10 mouse cellular contexts compared by ENCODE assay signal in genomic region chr3:121700364-121700952, GRCm38 (mm10). TPM values are rescaled to one million over a fixed set of nuclear protein-coding genes. Genes with fewer than 3 reads are reported as not detected.
DNase-seq lines count a peak whose midpoint lies in the region; ATAC-seq lines count a peak whose summit lies in the region.
"Had no signal": no experiment of that assay in that cellular context is flagged by ENCODE, and none has a peak within 500 bp of the region (broad histone marks: within the 10 kb centered on the region; RNA-seq: fewer than 3 reads in every experiment).

No protein-coding gene starts in this region.

- peaks cover 5% of the 10 kb centered on the region for H3K4me1 ChIP-seq in hindbrain, embryonic 11.5 days (replicated peaks; ENCODE audit: control insufficient read depth, insufficient read depth, low read length)

- DNase-seq in 3T3-L1 (ENCODE audit: low read depth, low spot score): peak; percentile 23
- peak; percentile 75 for DNase-seq in embryo, embryonic 10 days (ENCODE audit: low spot score)
- DNase-seq in hindbrain, embryonic 11.5 days (ENCODE audit: low spot score): peak; percentile 75
- peak; percentile 78 for DNase-seq in mesoderm, embryonic 11.5 days (ENCODE audit: low read depth, low spot score)
- no peak for DNase-seq in adrenal gland, postnatal 4 days (ENCODE audit: low spot score in 2 of 2)
- no peak for DNase-seq in testis, postnatal 14 days (ENCODE audit: low spot score)
- no peak for DNase-seq in gastrocnemius, adult 18-20 months (ENCODE audit: low spot score)

- WGBS in hindbrain, embryonic 11.5 days: 15% methylated on average over 8 of the region's 8 CpGs

- no peaks in the 10 kb centered on the region for H3K36me3 ChIP-seq in hindbrain, embryonic 11.5 days (ENCODE audit: control insufficient read depth, insufficient read depth, low read length)

- no peak overlapping the region for H3K4me3 ChIP-seq in hindbrain, embryonic 11.5 days (ENCODE audit: low read depth, low read length)
- H3K4me3 ChIP-seq: megakaryocyte, embryonic 14.5 days had no signal

- H3K27me3 ChIP-seq in hindbrain, embryonic 11.5 days (ENCODE audit: control insufficient read depth, insufficient read depth, low read length): no peaks in the 10 kb centered on the region

- peak overlapping the region; percentile 31 for H3K4me2 ChIP-seq in hindbrain, embryonic 11.5 days (replicated peaks; ENCODE audit: low read depth, low read length)

- no peak overlapping the region for H3K9ac ChIP-seq in hindbrain, embryonic 11.5 days (ENCODE audit: low read depth, low read length)

- H3K9me3 ChIP-seq in hindbrain, embryonic 11.5 days (ENCODE audit: control insufficient read depth, low read length): no peaks in the 10 kb centered on the region
- H3K9me3 ChIP-seq: megakaryocyte, embryonic 14.5 days had no signal

- peak; percentile 96 for ATAC-seq in hindbrain, embryonic 11.5 days (ENCODE audit: low FRiP score)
- ATAC-seq in megakaryocyte, adult 5-6 weeks (ENCODE audit: poor library complexity, severe bottlenecking): no peak

- peak overlapping the region; percentile 70 for H3K27ac ChIP-seq in hindbrain, embryonic 11.5 days (ENCODE audit: low read depth, low read length)

RNA-seq across cellular contexts. Expression of gene F3, which starts 22.9 kb away (rescaled TPM):
- polyA plus RNA-seq in hindbrain, embryonic 11.5 days (2014; fragmentation: Nextera tagmentation; extraction: Ambion mirVana): 11.7 and 13.6 TPM in 2 replicates
- total RNA-seq in megakaryocyte, adult 5-6 weeks (2015): 0.89 TPM in 1 of 2 replicates, not detected in the other
- total RNA-seq in megakaryocyte, adult 5-6 weeks (2017): 2.6 TPM in 1 of 2 replicates, not detected in the other
- 1 to 10 TPM; 5.8 to 8.3 TPM for total RNA-seq in adrenal gland, postnatal 4 days (2021)
- total RNA-seq in gastrocnemius, adult 18-20 months (2021): 1 to 10 TPM; 3.3 to 7.9 TPM

RNA-seq across cellular contexts. Expression of gene 4930432M17Rik, which starts 29.9 kb away (rescaled TPM):
- polyA plus RNA-seq in hindbrain, embryonic 11.5 days (2014; fragmentation: Nextera tagmentation; extraction: Ambion mirVana): not detected in 2 replicates
- total RNA-seq in megakaryocyte, adult 5-6 weeks (2015): not detected in 2 replicates
- not detected in 2 replicates for total RNA-seq in megakaryocyte, adult 5-6 weeks (2017)
- not detected for total RNA-seq in adrenal gland, postnatal 4 days (2021)
- not detected for total RNA-seq in gastrocnemius, adult 18-20 months (2021)
- polyA plus RNA-seq: gonadal fat pad, adult 2 months had no signal

Comparison
In these comparisons a context has a peak if more than half of its experiments do, and no peak if none do; other contexts are left out.
1. DNase-seq: peak in 3T3-L1 (single experiment), embryo, embryonic 10 days (single experiment), hindbrain, embryonic 11.5 days (single experiment) and mesoderm, embryonic 11.5 days (single experiment); none in adrenal gland, postnatal 4 days (0 of 2), testis, postnatal 14 days (single experiment) and gastrocnemius, adult 18-20 months (single experiment).